Mouse (Mus musculus): ENCODE data around the gene Prlr.

DNA sequence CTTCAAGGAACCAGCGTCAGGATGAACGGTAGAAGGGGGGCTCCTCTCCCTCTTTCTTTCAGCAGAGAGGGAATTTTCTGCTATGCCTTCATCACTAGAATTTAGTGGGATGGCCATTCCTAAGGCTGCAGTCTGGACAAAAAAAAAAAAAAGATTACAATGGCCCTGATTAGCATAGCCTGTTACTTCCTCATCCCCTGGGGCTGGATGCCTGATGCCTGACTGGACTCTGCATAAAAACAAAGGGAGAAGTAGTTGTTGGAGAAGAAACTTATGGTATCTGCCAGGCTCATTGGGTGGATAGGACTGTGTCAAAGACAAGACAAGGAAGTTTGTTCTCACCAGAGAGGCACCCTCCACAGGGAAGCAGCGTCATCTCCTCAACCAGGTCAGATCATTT lies 122.4 kb downstream of the Prlr start:
- TF ChIP-seq CTCF (IDR thresholded peaks at IDR 0.05; ENCODE audit: insufficient read depth, low read length) (no peak), POLR2A (IDR thresholded peaks at IDR 0.05; ENCODE audit: borderline replicate concordance, extremely low read depth, low read depth, low read length) (no peak)
